Mouse (Mus musculus) spleen, postnatal 10 days (tissue): Measurements from ENCODE around the gene Ppp1cb.
"Not testable (repeated sequence)": the region's sequence is repeated elsewhere in the genome, so short reads cannot be mapped to it uniquely, and the experiment has no call there.

Experiments
- DNase-seq, 2 experiments: peaks; one replicate each; pipeline ENCODE4 v3.0.0; 2021 to 2022; ENCODE audit warnings: low spot score in 2 of 2

Gene Ppp1cb

DNA sequence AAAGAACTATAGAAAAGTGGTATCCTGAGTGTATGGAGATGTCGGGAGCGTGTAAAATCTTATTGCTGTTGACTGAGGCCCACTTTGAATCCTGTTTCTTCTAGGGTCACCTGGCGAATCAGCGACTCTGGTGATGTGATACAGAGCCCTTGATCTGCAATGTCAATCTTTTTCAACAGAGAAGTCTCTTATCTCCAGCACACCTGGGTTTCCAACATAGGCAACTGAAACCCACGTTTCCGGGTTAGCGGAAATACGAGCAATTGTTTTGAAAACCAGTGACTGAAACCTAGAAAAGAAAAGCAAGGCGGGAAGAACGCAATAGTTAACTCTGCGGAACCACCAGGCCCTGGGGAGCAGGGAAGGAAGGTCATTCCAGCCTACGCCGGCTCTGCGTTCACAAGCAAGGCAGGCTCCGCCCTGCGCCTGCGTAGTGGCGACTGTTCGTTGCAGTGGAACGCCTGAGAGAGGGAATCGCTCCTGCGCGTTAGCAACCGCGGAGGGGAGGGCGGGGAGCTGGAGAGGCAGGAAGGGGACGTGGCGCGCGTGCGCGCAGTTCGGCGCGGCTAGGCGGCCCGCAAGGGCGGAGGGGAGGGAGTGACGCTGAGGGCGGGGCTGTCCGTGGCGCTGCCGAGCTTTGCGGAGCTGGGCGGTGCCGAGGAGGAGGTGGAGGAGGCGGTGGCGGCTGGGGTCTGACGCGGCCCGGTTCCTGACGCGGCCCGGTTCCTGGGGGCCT lies at the start of gene Ppp1cb:
Gene Ppp1cb, plus strand, starts transcription at position 436 of the 736 bp plus-strand sequence.
- DNase-seq: peak; percentile 91 to 99

DNA sequence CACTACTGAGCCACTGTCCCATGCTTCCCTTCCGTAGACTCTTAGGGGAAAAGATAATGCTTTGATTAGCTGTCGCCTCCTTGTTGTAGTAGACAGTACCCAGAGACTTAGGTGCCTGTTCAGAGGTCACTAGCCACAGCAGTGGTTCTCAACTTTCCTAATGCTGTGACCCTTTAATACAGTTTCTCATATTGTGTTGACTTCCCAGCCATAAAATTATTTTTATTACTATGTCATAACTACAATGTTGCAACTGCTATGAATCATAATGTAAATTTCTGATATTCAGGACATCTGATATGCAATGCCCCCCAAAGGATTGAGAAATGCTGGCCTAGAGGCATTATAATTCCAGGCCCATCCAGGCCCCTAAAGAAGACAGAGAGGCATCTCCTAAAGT lies 48.9 kb upstream of the Ppp1cb start:
- DNase-seq: no peak

DNA sequence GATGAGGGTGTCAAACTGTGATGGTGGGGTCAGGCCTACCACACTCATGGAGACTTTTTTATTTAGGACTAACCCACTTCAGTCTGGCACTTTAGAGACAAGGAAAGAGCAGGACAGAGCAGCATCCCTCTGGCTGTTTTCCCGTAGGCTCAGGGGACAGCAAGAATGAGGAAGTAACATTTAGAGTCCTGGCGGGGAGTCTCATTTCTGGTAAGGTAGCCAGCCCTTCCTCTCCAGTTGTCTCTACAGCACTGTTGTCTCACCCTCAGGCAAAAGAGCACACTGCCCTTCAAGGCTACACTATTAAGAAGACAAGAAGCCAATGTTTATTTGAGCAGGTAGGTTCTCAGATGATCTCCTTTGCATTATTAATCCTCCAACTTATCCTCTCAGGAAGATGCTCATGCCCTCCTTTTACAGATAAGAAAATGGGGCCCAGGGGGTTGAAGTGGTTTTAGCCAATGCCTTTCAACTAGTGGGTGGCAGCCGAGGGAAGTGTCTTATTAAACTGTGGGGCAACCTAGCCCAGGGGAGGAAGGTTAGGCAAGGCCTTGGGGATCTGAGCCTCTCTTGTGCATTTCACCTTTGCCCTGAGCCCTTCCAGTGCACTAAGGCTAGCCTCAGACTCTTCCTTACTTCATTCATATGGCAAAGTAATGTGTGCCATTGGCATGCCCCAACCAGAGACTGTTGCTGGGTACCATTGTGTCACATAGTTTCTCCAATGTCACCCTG lies 47.5 kb upstream of the Ppp1cb start:
- no peak for DNase-seq

DNA sequence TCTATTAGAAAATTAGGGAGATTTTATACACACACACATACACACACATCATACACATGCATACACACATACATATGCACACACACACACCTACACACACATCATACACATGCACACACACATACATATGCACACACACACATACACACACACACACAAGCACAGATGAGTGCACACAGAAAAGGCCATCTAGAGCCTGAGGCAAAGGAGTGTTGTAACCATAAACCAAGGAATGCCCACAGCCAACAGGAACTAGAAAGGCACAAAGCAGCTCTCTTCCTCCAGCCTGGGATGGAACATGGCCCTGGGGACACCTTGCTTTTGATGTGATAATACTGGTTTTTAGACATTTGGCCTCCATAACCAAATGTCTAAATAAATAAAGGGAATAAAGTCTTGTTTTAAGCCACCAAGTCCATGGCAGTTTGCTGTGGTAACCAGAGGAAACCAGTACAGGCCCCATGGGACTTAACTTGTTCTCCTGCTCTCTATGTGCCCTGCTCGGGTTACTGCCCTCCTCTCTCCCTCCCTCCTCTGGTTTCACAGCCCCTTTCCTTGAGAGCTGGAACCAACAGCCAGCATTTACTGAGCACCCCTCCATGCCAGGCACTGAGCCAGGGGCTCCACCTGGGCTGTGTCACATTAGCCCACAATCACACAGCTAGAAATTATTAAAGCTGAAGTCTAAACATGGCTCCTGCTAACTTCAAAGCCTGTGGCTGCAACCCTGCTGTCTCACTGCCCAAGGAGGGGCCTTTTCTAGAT lies 46.3 kb upstream of the Ppp1cb start:
- DNase-seq: peak in 1 of 2 experiments; percentile 48

DNA sequence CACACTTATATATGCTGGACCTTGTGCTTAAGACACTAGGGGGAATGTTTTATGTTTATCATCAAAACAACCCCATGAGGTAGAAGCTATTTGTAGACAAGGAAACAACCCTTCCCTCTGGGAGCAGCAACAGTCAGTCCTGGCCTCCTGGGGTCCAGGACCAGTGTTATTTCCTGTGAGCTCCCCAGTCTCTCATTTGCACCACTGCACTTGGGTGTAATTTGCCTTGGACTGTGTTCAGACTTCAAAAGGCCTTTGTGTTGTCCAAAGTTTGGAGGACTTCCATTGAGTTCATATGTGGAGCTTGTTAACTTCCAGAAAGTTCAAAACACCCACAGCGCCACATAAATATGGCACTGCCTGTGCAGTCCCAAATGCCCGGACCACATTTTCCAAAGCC lies 45.6 kb upstream of the Ppp1cb start:
- DNase-seq: no peak

DNA sequence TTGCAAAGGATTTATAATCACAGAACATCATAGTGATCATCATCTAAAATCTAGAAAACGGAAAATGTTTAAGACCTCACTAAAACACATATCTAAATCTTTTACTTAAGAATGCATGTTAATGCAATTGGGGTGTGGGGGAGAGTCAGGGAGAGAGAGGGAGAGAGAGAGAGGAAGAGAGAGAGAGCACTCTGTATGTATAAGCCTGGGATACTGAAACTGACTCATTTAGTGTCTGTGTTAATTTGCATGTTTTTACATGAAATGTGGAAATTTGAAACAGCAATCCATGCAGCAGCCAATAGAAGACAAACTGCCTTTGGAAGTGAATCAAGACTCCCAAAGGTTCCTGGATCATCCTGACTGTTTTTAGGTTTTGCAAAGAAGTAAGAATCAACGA lies 45.1 kb upstream of the Ppp1cb start:
- DNase-seq: no peak

DNA sequence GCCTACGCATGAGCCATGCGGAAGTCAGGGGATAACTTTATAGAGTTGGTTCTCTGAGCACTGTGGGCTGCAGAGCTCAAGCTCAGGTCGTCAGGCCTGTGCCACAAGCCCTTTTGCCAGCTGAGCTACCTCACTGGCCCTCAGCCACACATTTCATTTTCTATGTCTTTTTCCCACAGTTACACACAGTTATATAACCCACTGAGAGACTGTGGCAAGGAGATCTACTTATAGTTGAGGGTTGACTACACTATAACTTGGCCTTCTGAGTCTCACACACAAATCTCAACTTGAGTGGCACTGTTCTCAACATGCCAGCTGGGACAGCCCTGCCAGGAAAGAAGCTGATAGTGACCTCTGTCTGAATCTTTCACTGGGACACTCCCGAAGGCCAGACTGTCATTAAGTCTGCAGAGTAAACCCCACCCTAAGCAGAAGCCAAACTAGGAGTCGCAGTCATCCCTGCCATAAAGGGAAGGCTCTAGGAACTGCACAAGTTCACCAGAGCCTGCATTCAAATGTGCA lies 44.1 kb upstream of the Ppp1cb start:
- DNase-seq: no peak

DNA sequence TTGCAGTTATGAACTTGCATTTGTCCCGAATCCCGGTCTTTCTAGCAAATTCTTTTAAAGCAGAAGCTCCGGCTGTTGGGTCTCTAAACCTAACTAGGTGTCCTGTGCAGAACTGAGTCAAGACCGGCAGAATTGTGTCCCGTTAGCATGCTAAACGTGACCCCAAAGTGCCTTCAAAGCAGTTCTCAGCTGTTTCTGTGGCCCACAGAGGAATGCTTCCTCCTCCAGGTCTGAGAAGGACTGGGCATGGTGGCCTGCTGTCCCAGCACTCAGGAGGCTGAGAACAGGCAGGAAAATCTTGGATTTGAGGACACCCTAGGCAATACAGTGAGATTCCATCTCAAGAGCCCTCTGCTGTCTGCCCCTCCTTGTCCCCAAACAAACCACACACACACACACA lies 43.1 kb upstream of the Ppp1cb start:
- no peak for DNase-seq

DNA sequence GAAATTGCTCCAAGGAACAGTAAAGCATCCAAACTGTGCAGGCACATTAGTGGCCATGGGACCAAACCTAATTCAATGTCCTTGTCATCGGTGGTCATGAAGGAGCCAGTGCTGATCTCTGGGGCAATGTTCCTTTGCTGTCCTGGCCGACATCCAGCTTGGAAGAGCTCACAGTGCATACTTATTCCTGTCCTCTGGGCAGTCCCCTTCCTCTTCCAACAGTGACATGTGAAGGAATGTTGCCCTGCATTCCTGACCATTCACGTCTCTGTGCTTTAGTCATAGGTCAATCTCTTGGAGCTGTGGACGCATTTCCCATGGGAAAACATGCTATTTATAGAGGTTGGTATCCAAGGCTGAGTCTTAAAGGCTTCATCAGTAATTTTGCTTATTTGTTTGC lies 41.8 kb upstream of the Ppp1cb start:
- DNase-seq: no peak

DNA sequence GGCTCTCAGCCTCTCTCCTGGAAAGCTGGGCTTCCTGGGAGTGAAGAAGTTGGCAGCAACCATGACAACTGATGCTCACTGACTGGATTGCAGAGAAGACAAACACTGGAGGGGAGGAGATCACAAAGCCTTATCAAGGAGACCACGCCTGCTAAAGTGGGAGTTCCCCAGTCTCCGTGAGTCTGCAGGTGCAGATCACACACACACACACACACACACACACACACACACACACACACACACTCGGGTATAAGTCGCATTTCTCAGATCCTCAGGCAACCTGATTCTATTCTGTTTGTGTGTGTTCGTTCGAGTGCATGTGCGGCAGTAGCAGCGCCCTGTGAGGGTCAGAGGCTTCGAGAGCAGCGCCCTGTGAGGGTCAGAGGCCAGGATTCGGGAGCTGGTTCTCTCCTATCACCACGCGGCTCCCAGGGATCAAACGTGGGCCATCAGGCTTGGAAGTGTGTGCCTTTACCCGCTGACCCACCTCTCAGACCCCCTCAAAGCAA lies 36.5 kb upstream of the Ppp1cb start:
- DNase-seq: peak in 1 of 2 experiments; percentile 20

DNA sequence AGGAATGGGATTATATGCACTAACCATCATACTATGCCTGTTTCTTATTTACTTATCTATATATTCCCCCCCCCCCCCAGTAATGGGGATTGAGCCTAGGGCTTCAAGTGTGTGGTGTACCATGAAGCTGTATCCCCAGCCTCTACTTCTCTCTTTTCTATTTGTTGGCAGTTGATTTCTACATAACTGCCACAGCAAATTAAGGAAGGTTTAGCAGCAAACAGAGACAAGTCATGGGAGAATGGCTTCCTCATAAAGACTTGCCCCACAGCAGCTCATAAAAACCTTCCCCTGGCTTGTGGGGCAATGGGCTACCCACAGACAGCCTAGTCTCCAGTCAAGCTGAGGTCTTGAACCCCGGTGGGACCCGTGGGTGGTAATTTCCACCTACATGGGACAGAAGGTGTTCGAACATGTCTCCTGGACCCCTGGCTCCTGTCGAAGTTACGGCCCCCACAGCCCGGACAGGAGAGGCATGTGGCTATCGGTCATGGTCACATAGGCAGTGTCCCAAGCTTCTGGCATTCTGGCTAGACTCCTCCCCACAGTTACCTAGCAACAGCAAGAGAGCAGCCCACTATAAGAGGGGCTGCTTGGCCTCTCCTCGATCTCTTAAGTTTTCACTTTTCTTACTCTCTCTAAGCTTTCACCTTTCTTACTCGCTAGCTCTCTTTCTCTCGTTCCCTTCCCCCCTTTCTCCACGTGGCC lies 35.1 kb upstream of the Ppp1cb start:
- DNase-seq: no peak

DNA sequence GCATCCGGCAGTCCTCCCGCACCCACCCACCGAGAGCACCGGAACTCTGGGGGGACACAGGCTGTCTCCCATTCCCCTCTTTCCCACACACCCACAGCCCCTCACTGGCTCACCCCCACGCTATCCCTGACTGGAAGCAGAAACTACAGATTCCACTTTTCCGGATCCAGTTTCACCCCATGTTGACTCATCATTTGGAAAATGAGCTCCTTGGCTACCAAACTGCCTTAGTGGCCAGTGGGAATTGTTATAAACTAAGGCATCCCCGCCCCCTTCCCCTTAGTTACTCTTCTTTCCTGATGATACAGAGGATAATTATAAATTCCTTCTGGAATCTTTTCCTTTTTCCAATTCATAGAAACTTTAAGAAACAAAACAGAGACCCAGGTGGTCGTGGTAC lies 34.2 kb upstream of the Ppp1cb start:
- DNase-seq: no peak

DNA sequence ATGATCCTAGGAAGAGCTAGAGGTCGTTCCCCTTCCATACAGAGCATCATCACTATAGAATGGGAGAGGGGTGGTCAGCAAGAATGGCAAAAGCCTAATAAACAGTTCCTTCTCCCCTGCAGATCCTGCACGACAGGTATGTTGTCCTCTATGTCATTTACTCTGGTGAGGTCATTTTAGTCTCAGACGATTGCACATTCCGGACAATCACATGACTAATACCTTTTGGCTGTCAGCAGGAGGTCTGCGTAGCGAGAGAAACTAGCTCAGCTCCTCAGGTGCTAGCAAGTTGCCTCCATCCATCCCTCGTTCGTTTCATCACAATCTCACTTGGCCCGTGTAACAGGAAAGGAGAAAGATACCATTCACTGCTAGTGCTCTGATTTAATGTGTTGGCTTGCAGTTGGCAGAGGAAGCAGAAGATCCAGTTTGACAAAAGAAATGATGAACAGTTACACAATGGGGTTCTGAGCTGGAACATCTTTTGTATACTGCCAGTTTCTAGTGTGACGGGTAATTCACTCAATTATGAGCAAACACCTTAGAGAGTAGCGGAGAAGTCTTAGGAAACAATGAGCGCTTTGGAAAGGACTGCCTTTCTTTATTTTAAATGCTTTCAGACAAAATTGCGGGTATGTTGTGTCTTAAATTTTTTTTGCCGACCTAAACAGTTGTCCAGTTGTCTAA lies 33.0 kb upstream of the Ppp1cb start:
- no peak for DNase-seq

DNA sequence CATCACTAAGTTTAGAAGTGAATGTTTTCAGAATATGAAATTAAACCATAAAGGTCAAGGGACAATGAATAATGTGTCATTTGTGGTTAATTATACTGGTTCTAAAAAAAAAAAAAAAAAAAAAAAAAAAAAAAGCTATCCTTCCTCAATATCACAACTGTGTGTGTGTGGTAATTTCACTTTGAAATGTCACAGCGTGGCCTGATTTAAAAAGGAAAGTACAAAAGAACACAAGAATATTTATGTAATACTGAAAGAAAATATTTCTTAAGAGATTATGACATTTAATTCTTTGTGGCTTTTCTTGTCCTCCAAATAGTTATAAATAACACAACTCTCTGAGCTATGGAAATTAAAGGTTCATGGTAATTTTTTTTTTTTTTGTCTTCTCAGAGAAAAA lies 28.2 kb upstream of the Ppp1cb start:
- no peak for DNase-seq

DNA sequence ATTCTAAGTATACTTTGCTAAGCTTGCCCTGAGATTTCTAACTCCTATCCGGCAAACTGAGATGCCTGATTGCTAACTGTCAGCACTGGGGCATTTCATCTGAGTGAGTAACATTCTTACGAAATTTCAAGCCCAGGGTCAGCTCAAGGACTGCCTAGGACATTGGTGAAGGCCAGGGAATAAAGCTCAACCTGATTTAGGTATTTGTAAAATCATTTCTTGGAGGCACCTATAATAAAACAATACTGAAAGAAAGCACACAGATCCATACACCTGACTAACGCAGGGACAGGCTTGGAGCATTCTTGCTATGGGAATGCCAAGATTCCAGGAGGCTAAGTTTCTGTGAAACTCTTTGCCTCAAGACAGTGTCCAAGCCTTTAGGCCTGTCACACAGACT lies 24.3 kb upstream of the Ppp1cb start:
- DNase-seq: not testable (repeated sequence)

DNA sequence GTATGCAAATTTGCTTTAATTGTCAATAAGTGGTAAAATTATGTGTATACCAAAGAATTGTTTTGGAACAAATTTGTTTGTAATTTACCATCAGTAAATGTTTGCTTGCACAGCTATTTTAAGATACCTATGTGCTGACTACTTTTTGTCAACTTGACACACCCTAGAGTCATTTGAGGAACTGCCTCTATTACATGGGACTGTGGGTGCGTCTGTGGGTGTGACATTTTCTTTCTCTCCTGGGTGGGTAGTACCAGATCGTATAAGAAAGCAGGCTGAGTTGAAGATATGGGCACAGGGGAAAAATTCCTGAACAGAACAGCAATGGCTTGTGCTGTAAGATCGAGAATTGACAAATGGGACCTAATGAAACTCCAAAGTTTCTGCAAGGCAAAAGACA lies 23.0 kb upstream of the Ppp1cb start:
- no peak for DNase-seq

DNA sequence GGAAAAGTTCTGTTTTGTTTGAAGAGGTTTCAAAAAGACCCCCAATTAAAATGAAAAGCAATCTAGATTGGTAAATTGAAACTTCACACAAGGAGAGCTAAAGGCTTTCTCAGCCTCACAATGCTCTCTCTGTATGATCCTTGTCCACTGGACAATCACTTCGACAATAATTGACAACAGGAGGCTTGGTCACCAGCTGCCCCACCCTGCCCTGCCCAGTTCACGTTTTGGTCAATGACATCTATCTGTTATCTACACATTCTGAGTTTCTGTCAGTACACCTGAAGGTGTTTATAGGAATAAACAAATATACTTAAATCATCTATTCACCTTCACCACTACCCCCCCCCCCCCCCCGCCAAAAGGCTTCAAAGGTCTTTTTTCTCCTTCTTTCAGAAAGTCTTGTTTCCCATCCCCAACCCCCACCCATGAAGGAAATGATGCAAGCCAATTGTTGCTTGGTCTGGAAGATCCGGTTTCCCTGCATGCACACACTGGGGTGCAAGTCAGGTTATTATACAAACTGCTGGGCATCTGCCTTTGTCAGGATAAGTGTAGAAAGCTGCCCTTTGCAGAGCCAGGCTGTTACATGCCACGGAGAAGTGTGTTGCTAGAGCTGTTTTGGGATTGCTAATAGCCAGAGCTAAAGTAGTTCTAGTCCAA lies 20.6 kb upstream of the Ppp1cb start:
- no peak for DNase-seq

DNA sequence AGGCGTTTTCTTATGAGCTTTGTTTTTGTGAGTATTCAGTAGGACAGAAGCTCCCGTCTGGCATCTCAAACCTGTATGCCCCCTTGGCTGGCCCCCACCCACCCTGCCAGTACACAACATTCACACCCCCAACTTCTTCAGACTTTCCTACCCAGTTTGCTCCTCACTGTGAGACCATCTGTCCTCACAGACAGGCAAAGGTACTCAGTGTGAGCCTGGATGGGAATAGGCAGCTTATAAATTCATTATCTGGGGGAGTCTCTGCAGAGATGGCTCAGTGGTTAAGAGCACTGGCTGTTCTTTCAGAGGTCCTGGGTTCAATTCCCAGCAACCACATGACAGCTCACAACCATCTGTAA lies 20.1 kb upstream of the Ppp1cb start:
- no peak for DNase-seq

DNA sequence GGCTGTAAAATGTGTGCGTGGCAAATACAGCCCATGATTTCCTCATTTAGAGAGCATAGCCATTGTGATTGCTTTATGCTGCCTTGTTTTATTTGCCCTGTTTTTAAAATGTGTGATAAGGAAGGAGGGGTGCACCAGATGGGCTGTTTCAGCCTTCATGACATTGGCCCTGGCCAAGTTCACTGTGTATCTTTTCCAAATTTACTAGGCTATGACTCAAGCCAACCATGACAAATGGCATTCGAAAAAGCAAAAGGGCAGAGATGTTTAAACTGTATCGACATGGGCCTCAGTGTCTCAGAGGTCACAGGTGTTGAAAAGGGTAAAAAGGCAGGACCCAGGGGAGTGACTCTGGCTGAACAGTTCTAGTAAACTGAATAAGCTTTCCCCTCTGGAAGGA lies 17.3 kb upstream of the Ppp1cb start:
- no peak for DNase-seq

DNA sequence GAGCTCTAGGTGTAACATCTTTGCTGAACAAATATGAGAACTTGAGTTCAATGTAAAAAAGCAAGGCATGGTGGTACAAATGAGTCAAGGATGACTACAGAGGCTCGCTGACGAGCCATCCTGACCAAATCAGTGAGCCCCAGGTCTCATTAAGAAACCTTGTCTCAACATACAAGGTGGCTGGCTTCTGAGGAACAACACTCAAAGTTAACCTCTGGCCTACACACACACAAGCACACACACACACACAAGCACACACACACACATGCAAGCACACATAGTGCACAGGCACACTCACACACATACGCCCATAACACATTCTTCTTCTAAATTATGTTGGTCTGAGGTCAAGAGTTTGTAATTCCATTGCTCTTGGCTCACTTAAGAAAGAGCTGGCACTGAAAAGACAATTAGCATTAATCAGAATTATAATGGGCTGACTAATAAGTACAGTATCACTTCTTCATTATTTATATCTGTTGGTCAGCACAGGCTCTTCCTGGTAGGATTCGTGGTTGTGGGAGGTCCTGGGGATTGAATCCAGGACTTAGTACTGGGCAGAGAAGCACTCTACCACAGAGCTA lies 16.6 kb upstream of the Ppp1cb start:
- no peak for DNase-seq
